Mouse (Mus musculus): ENCODE measurements around the gene Slit2.
A peak's percentile ranks its signal among the peaks of the same experiment; 100 is the strongest.

Slit2 gene

DNA sequence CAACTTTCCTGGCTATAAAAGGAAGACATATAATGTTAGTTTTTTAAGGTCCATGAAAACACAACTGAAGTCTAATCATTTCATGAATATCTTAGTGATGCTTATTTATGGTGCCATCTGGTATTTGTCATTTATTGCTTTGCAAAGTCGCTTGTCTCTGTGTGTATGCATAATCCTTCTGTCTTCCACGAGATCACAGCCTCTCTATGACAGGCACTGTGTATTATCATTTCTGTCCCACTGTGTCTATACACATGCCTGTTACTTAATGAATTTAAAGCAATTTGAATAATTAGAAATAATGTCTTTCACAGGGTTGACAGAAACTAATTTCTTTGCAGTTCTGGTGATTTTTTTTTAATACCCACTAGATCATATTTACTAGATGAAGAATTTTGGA, 242.6 kb downstream of the Slit2 start:
- DNase-seq (ENCODE audit: low read depth, low spot score), result no peak

DNA sequence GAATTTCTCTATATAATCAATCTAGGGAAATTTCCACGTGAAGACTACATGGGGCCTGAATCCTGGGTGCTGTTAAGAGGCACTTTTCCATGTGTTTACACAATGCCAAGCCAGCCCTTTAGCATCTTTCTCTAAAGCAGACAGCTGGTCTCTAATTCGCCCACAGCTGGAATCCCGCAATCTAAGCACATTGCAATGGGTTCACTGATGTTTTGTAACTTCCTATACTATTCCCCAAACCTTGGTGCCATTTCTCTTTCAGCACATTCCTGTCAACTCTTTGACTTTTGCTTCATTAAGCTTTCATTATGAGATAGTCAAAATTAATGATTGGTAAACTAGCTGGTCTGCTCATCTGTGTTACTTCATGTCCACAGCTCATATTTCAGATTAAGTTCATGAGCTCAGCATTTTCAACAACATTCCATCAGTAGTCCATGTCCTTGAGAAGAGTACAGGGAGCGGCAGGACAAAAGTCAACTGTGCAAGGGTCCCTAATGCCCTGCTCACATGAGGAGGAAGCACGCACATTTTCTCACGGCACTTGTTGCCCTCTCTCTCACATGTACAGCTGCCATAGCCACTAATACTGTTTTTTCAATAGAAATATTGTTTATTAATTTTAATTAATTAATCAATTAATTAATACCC, 247.6 kb downstream of the Slit2 start:
- DNase-seq (ENCODE audit: low read depth, low spot score), result no peak

DNA sequence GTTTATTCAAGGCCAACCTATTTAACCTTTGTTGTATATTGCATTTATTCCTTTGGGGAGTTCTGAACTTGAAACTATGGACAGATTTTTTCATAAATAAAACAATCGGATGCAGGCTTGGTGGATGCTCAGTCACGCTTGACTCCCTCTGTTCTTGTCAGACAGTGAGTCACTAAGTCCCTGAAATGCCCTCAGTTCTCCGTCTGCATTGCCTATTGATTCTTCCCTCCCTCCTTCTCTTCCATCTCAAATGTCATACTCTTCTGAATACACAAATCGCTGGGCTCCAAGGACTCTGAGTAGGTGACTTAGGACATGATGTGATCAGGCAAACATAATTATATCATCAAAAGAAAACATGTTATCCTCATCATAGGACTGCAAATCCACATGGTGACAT, 251.8 kb downstream of the Slit2 start:
- DNase-seq (ENCODE audit: low read depth, low spot score), result no peak

DNA sequence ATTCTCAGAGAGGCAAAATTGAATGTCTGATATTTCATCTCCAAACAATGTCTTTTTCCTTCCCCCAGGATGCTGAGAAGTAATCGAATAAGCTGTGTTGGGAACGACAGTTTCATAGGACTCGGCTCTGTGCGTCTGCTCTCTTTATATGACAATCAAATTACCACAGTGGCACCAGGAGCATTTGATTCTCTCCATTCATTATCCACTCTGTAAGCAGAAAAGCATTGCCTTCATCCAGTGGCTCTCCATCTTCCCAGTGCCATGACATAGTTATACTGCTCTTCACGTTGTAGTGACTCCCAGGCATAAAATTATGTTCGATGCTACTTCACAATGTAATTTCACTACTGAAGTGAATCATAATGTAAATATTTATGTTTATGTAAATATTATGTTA, 252.3 kb downstream of the Slit2 start:
- no peak for DNase-seq (ENCODE audit: low read depth, low spot score)

DNA sequence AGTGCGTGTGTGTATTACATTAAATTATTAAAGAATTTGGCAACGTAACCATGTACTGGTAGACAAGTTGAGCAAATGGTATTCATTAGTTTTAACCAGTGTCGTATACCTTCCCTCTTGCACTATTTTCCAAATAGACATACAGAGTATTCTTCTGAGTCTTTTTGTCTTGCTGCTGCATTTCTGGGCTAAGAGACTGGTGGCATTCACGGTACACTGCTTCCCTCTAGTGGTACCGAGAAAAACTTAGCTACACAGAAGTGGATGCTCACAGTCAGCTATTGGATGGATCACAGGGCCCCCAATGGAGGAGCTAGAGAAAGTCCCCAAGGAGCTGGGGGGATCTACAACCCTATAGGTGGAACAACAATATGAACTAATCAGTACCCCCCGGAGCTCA, 257.8 kb downstream of the Slit2 start:
- peak; percentile 18 for DNase-seq (ENCODE audit: low read depth, low spot score)

DNA sequence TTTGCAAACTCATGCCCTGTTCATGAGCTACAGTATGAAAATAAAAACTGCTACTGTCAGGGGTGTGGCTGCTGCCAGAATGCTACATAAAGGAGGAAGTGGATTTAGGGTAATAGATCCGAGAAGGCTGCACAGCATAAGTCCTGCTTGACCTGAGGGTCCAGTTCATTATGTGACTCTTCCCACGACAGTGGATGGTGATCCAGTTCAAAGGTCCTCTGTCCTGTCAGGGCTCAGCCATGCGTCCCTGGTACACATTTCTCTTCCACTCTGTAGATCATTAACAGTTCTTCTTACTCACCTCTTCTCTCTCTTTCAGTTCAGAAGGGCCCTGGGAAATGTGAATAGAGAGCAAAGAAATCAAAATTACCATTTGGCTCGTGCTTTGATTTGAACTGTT, 265.4 kb downstream of the Slit2 start:
- DNase-seq (ENCODE audit: low read depth, low spot score), result no peak

DNA sequence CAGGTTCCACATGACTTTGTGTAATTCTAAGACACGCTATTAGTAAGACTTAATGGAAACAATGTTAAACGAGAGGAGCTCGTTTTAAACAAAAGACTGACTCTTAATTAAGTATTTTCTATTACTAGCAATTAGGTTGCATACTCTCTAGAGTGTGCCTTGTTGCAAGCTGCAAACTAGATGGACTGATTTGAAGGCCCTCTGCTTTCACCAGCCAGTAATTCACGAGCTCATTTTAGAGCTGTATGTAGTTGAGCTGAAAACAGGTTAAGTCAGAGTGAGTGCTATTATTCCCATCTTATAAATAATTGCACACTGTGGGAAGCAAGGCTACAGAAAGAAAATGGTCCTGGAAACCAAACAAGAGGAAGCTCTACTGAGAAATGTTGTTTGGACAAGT, 294.6 kb downstream of the Slit2 start:
- no peak for DNase-seq (ENCODE audit: low read depth, low spot score)

DNA sequence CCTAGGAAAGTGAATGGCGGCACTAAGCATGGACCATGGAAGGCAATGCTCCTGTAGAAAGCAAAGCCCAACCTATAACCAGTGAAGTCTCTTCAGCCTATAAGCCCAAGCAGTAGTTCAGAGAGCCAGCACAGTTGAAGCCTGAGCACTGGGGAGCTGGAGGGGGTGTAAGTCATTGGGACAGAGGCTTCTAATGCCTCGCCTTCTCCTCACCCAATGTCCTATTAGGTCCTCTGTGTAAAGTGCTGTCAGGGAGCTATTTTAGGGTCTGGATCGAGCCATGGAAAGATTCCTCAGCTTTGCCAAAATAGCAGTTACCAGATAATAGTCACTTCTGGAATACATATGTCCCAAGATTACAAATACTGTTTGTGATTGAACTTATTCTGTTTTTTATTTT, 318.2 kb downstream of the Slit2 start:
- DNase-seq (ENCODE audit: low read depth, low spot score), result no peak

DNA sequence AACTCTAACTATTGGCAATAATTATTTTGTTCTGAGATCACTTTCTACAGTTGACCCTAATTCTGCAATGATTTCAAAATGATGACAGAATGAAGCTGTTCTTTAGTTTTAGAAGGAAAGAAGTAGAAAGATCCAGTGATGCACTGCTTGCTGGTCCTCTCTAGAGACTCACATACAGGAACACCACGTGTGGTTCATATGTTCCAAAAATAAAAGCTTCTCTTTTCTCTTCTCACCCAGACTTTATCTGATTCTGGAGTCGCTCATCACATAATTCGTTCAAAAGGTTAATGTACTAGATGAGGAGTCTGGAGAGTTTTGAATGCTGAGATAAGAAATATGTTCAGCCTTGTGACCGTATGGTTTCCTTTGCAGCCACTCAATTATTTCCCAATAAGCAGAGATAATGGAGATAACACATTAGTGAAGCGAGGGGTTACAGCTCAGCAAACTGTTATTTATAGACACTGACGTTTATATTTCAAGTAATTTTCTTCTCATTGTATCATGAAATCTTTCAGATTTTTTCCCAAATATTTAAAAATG, 332.2 kb downstream of the Slit2 start:
- DNase-seq (ENCODE audit: low read depth, low spot score), result no peak

DNA sequence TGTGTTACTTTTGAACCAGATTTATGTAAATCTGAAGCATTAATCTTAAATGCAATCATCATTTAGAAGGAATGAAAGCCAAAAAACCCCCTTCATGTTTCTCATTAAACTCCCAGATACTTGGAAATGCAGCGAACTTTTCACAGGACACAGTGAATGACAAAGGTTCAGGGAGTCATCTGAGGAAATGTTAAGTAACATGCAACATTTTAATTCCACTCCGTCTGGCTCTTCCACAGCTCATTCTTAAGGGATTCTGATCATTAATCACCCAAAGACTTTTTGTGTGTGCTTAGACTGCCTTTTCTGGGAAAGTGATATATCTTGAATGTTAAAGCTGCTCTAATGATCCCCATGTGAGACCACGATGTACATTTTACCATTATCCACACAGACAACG, 337.7 kb downstream of the Slit2 start:
- DNase-seq (ENCODE audit: low read depth, low spot score), result no peak

DNA sequence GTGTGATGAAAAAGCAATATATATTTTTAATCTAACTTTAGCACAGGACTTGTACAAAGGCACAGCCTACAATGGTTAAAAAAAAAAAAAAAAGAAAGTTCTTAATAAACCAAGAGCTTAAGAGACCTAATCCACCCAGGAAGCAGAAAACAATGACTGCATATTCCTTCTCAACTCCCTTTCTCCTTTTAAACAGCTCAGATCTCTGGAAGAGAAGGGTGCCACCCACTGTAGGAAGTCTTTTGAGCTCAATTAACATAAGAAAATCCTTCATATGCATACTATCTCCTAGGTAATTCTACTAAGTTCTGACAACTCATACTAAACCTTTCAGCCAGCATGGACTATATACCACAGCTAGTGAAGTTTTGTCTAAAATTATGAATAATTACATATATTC, 343.3 kb downstream of the Slit2 start:
- no peak for DNase-seq (ENCODE audit: low read depth, low spot score)

DNA sequence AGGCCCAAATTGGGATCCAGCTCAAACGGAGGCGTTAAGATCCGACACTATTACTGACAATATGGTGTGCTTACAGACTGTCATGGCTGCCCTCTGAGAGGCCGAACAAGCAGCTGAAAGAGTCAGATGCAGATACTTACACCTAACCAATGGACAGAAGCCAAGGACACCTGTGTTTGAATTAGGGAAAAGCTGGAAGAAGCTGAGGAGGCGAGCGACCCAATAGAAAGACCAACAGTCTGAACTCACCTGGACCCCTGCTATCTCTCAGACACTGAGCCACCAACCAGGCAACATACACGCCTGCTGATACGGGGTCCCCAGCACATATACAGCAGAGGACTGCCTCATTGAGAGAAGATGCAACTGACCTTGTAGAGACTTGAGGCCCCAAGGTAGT, 344.7 kb downstream of the Slit2 start, which contains the start of gene 5730480H06Rik:
5730480H06Rik (plus strand) TSS at position 301 of the 400 bp plus-strand sequence.
- DNase-seq (ENCODE audit: low read depth, low spot score), result no peak

DNA sequence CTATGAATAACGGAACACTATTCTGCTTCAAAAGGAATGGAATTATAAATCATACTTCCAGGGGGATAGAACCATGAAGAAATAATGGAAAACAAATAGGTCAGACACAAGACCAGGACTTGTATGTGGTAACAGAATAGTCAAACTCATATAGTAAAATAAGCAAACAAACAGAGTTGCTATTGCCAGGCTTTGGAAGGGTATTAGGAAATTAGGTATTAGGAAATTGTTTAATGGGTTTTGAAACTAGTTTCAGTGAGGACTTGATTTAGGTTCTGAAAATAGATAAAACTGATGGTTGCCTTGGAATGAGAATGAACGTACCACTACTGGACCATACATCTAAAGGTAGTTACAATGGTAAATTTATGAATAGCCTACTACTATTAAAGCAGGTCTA, 346.8 kb downstream of the Slit2 start:
- no peak for DNase-seq (ENCODE audit: low read depth, low spot score)

DNA sequence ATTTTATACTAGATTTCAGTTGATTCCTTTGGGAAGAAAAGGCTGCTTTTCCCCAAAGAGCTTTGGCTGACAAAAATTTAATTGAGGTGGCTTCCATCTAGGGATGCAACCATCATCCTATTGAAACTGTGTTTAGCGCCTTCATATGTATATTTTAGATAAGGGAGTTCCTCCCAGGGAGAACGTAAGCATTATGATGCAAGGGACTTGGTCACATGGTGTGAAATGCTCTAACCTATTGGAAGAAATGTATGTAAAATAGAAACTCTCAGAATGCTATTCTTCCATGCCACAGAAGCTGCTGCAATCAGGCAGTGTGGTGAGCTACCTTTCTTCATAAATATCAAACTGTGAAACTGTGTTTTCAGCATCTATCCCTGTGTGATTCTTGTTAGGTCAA, 347.9 kb downstream of the Slit2 start:
- no peak for DNase-seq (ENCODE audit: low read depth, low spot score)

DNA sequence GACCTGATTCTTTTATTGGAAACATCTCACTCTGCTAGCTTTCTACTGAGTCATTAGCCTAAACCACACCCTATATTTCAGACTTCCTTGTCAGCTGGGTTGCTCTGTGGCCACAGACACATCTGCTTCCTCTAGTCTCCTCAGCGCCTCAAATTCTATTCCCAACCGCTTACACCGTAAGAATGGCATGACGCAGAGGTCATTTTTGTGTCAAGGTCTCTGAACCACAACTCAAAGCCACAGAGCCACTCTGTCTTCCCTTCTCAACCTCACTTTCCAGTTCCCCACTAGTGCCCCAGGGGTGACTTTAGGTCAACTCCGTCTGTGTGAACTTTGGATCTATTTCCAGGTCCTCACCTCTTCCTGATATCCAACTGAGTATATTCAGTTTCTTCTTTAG, 348.5 kb downstream of the Slit2 start:
- DNase-seq (ENCODE audit: low read depth, low spot score), result no peak

DNA sequence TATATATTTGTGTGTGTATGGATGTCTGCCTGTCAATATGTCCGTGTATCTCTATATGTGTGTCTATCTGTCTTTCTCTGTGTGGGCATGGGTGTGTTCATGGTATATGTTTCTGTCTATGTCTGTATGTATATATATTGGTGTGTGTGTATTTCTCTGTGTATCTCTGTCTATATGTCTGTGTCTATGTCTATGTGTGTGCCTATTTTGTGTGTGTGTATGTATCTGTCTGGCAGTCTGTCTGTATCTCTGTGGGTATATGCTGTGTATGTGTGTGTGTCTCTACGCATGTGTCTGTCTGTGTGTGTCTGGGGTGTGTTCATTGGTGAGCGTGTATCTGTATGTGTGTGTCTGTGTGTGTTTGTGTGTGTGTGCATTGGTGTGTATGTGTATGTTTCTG, 350.5 kb downstream of the Slit2 start:
- no peak for DNase-seq (ENCODE audit: low read depth, low spot score)

DNA sequence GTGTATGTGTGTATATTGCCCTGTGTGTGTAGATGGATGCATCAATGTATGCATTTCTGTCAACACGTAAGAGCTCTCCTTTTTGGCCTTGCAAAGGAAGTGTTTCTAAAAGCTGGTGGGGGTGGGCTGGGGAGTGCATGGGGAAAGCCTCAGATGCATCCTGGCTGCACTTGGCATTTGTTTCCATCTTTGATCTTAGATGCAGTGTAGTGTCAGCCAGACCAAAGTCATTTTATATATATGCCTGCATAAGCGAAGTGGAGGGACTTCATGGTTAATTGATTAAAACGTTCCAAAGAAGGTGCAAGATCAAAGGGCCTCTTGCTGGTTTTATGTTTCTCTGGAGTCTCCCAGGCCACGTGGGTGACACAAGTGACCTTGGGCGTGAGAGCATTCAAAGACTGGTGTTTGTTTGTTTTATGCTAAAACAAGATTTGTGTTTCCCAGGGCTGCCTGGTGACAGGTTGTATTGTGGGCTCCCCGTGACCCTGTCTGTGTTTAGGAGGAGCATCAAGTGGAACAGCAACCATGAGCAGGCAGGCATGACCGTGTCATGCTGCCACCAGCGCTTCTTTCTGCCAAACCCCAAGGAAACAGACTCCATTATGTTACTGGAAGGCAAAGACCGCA, 351.1 kb downstream of the Slit2 start:
- DNase-seq (ENCODE audit: low read depth, low spot score), result no peak

DNA sequence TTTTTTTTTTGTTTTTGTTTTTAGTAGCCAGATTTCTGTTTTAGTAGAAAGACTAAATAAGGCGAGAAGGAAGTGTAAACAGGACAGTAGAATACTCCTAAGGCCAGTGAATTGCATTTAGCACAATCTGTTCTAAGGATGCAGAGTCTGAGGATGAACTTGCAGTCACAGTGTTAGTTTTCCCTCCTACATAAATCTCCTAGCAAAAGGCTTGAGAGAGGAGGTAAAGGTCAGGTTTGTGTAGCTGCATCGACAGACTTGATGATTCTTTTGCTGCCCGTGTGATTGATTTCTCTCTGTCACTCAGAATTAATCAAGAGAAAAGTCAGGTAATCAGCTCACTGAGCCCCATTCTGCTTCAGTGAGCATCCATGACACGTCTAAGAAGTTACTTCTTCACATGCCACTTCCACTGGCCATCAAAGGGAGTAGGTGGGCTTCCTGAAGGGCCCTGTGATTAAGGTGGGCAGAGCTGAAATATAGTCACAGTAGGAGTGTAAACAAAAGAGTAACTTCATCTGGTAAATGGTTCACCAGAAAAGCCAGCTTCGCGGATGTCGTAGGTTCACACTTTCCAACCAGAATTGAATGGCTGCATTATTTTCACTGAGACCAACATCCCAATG, 358.0 kb downstream of the Slit2 start:
- DNase-seq (ENCODE audit: low read depth, low spot score), result no peak

DNA sequence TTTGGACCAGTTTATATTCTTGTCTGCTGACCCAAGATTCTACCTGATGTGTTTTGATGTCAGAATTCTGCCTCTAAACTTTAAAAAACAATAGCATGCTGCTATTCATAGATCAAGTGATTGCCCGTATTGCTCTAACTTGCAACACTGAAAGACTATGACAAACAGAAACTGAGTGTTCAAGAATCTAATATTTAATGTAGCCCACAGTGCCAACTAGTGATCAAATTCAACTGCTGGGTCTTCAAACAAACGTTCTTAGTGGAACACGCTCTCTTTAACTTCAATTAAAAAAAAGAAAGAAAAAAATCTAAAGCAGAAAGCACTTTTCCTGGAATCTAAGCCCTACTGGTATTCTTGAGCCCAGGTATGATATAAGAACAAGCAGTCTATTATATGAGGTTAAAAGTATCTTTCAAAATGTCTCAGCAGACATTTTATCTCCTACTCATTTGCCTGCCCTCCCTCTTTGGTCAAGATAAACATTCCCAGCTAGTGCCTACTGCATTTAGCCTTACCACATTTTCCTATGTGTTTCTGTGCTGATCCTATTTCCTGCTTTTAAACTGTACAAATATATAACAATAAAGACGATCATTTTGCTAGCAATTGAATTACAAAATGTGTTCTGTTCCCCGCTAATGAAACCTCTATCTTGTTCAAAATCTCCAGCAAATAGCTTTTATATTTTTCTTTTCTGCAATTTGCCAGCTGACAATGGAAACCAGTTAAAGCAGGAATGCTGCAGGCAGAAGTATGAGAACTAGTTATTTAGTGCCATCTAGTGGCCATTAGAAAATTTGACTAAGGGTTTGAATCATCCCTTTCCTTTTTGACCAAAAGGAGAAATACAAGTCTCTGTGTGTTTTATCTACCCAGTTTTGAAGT, 362.4 kb downstream of the Slit2 start:
- no peak for DNase-seq (ENCODE audit: low read depth, low spot score)

DNA sequence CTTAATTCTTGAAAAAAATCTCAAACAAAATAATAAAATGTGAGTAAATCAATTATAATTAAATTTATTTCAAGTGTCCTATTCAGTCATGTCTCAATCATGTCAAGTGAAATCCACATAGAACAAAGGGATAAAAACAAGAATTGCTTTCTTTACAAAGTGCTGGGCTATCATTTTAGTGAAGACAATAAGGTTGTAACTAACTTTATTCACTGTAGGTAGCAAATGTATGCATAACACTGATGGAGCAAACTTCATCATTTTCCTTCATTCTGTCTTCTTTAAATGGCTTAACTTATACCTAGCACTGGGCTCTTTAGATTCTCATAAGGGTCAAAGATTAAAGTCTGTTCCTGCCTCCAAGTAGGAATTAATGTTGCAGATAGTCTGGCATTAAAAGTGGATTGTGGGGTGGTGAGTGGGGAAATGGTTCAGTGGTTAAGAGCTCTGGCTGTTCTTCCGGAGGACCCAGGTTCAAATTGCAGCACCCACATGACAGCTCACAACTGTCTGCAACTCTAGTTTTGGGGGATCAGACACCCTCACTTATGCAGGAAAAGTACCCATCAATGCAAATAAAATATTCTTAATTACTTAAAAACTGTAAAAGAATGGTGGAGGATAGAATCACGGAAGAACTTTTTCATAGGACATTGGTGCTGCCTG, 363.2 kb downstream of the Slit2 start:
- no peak for DNase-seq (ENCODE audit: low read depth, low spot score)

DNA sequence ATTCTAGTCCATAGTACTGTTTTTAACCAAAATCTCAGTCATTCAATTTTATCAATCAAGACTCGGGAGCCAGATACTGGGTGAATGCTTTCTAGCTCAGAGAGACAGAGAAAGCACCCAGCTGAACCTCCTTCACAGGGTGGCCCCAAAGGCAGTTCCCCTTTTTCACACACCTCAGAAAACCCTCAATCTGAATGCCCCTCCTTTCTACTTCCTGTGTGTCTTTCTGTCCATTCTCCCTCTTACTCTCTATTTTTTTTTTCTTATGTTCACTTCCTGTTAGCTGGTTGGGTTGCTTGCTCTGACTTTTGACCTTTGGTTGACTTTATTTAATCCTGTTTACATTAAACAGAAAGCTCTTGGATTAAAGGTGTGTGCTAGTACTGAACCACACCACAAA, 366.4 kb downstream of the Slit2 start:
- DNase-seq (ENCODE audit: low read depth, low spot score), result no peak

Data from retina, adult 2 months (tissue).